Mouse (Mus musculus) CH12.LX (cell line): ENCODE measurements at regions not wholly inside any gene's neighbourhood (a gene's known extent, or its start where the extent isn't known, plus 50 kb on each side); places are given as distances from the start of the nearest gene placed in this dataset.

Source experiments
- DNase-seq: peaks from one replicate; pipeline ENCODE4 v3.0.0-alpha.2; 2013; ENCODE audit errors: extremely low read depth
- H3K27ac ChIP-seq: 2 replicates; pipeline ENCODE4 v1.5.1; 2012; ENCODE audit warnings: low read depth, mild to moderate bottlenecking, control low read depth, moderate library complexity; ENCODE audit not compliant: insufficient read depth
- H3K27me3 ChIP-seq: replicated peaks from 2 replicates; pipeline ENCODE3; 2012; ENCODE audit warnings: inconsistent platforms
- H3K36me3 ChIP-seq, 2 experiments: replicated peaks in 1 of 2; 2 replicates each; pipeline versions ENCODE3 to v1.6.1; 2012; ENCODE audit warnings: inconsistent platforms in 1 of 2, low read length in 1 of 2, mild to moderate bottlenecking in 1 of 2, mixed read lengths in 1 of 2, moderate library complexity in 1 of 2; ENCODE audit not compliant: control insufficient read depth in 1 of 2, insufficient read depth in 1 of 2
- H3K4me1 ChIP-seq, 2 experiments: 2 replicates each; pipeline ENCODE4 v1.6.1; 2012; ENCODE audit warnings: inconsistent platforms in 1 of 2, moderate library complexity in 1 of 2; ENCODE audit not compliant: insufficient read depth in 2 of 2, control insufficient read depth in 1 of 2
- H3K4me2 ChIP-seq: 2 replicates; pipeline ENCODE4 v1.6.1; 2012; ENCODE audit warnings: low read depth, mild to moderate bottlenecking, control low read depth; ENCODE audit not compliant: poor library complexity, insufficient read depth, severe bottlenecking
- H3K4me3 ChIP-seq, 3 experiments: fragments of 150-350 bp in 1 of 3; sonication (generic) in 1 of 3; replicated peaks in 1 of 3; 2 replicates each; pipeline versions ENCODE3 to v1.5.1; 2011 to 2012; ENCODE audit warnings: low read depth in 2 of 3, low read length in 2 of 3, mild to moderate bottlenecking in 2 of 3, moderate library complexity in 2 of 3, control low read depth in 1 of 3, improper control_type of control experiment in 1 of 3, inconsistent platforms in 1 of 3, mixed read lengths in 1 of 3; ENCODE audit not compliant: poor library complexity in 1 of 3
- H3K79me2 ChIP-seq: replicated peaks from 2 replicates; pipeline ENCODE4 v1.6.1; 2012; ENCODE audit warnings: mild to moderate bottlenecking, moderate library complexity; ENCODE audit not compliant: control insufficient read depth, poor library complexity, insufficient read depth, severe bottlenecking; ENCODE audit errors: extremely low read depth
- H3K9ac ChIP-seq: 2 replicates; pipeline ENCODE4 v1.6.1; 2012; ENCODE audit warnings: low read depth, mild to moderate bottlenecking, control low read depth, moderate library complexity; ENCODE audit not compliant: insufficient read depth
- H3K9me3 ChIP-seq: replicated peaks from 2 replicates; pipeline ENCODE3; 2012; ENCODE audit warnings: low read length, inconsistent platforms, mixed read lengths
- BHLHE40 ChIP-seq: IDR thresholded peaks from 2 replicates; pipeline ENCODE4 v1.6.1; 2011; ENCODE audit warnings: mild to moderate bottlenecking, low read depth, low read length, improper control_type of control experiment
- CHD1 ChIP-seq: IDR thresholded peaks from 2 replicates; pipeline ENCODE4 v1.6.1; 2012; ENCODE audit warnings: low read depth, low read length, improper control_type of control experiment, inconsistent platforms
- ELF1 ChIP-seq: IDR thresholded peaks from 2 replicates; pipeline ENCODE4 v1.6.1; 2014; ENCODE audit warnings: low read depth, mild to moderate bottlenecking, inconsistent platforms, low read length, improper control_type of control experiment
- EP300 ChIP-seq: IDR thresholded peaks from 2 replicates; pipeline ENCODE4 v1.6.1; 2011; ENCODE audit warnings: low read length, improper control_type of control experiment
- GABPA ChIP-seq: IDR thresholded peaks from 2 replicates; pipeline ENCODE4 v1.6.1; 2012; ENCODE audit warnings: low read depth, low read length, improper control_type of control experiment, inconsistent platforms; ENCODE audit not compliant: insufficient replicate concordance
- HCFC1 ChIP-seq: IDR thresholded peaks from 2 replicates; pipeline ENCODE4 v1.6.1; 2012; ENCODE audit warnings: low read depth, mild to moderate bottlenecking, inconsistent platforms, low read length, improper control_type of control experiment
- JUN ChIP-seq: IDR thresholded peaks from 2 replicates; pipeline ENCODE4 v1.6.1; 2011; ENCODE audit warnings: low read depth, mild to moderate bottlenecking, low read length, improper control_type of control experiment, moderate library complexity; ENCODE audit not compliant: insufficient read depth
- JUND ChIP-seq: conservative IDR thresholded peaks from 2 replicates; pipeline ENCODE4 v1.6.1; 2011; ENCODE audit warnings: low read depth, low read length, improper control_type of control experiment
- KAT2A ChIP-seq: IDR thresholded peaks from 2 replicates; pipeline ENCODE4 v1.6.1; 2012; ENCODE audit warnings: low read length, improper control_type of control experiment, inconsistent platforms; ENCODE audit not compliant: insufficient replicate concordance
- MAX ChIP-seq: IDR thresholded peaks from 2 replicates; pipeline ENCODE4 v1.6.1; 2011; ENCODE audit warnings: low read length, improper control_type of control experiment
- MAZ ChIP-seq: IDR thresholded peaks from 2 replicates; pipeline ENCODE4 v1.6.1; 2012; ENCODE audit warnings: low read depth, mild to moderate bottlenecking, inconsistent platforms, low read length, improper control_type of control experiment, moderate library complexity
- MEF2A ChIP-seq: IDR thresholded peaks from 2 replicates; pipeline ENCODE4 v1.6.1; 2014; ENCODE audit warnings: low read depth, mild to moderate bottlenecking, inconsistent platforms, low read length, improper control_type of control experiment, borderline replicate concordance
- MYC ChIP-seq: IDR thresholded peaks from 2 replicates; pipeline ENCODE4 v1.6.1; 2011; ENCODE audit warnings: low read depth, mild to moderate bottlenecking, improper control_type of control experiment, low read length
- NRF1 ChIP-seq: IDR thresholded peaks from 2 replicates; pipeline ENCODE4 v1.6.1; 2014; ENCODE audit warnings: low read depth, mild to moderate bottlenecking, inconsistent platforms, low read length, improper control_type of control experiment, moderate library complexity
- PAX5 ChIP-seq: IDR thresholded peaks from 2 replicates; pipeline ENCODE4 v1.6.1; 2012; ENCODE audit warnings: low read length, inconsistent platforms, mixed read lengths
- POLR2A ChIP-seq: IDR thresholded peaks from 2 replicates; pipeline ENCODE4 v1.6.1; 2011; ENCODE audit warnings: low read depth, mild to moderate bottlenecking, improper control_type of control experiment, low read length
- RAD21 ChIP-seq: IDR thresholded peaks from 2 replicates; pipeline ENCODE4 v1.6.1; 2011; ENCODE audit warnings: low read depth, mild to moderate bottlenecking, low read length, improper control_type of control experiment, moderate library complexity
- RCOR1 ChIP-seq: conservative IDR thresholded peaks from 2 replicates; pipeline ENCODE4 v1.6.1; 2012; ENCODE audit warnings: low read depth, mild to moderate bottlenecking, inconsistent platforms, low read length, improper control_type of control experiment
- SIN3A ChIP-seq: IDR thresholded peaks from 2 replicates; pipeline ENCODE4 v1.6.1; 2012; ENCODE audit warnings: low read length, improper control_type of control experiment, inconsistent platforms
- SMC3 ChIP-seq: IDR thresholded peaks from 2 replicates; pipeline ENCODE4 v1.6.1; 2011; ENCODE audit warnings: low read depth, low read length, improper control_type of control experiment
- ZC3H11A ChIP-seq: IDR thresholded peaks from 2 replicates; pipeline ENCODE4 v1.6.1; 2012; ENCODE audit warnings: low read depth, mild to moderate bottlenecking, inconsistent platforms, low read length, improper control_type of control experiment
- ZMIZ1 ChIP-seq: IDR thresholded peaks from 2 replicates; pipeline ENCODE4 v1.6.1; 2012; ENCODE audit warnings: low read depth, mild to moderate bottlenecking, inconsistent platforms, low read length, improper control_type of control experiment
- ZNF384 ChIP-seq: IDR thresholded peaks from 2 replicates; pipeline ENCODE4 v1.6.1; 2012; ENCODE audit warnings: low read depth, low read length, improper control_type of control experiment, inconsistent platforms
- dilution Hi-C: fragments of 300-500 bp; cut with MboI; formaldehyde crosslinking; loops from 2 replicates; pipeline ENCODE4 v1.14.3; 2020; ENCODE audit warnings: low sequenced_read_pairs; ENCODE audit not compliant: extremely low pct_unique_long_range_greater_than_20kb, extremely low pct_ligation_motif_present
- in situ Hi-C: fragments of 300-500 bp; cut with MboI; formaldehyde crosslinking; loops from 3 replicates; pipeline ENCODE4 v1.14.3; 2019; ENCODE audit warnings: low sequenced_read_pairs, low pct_ligation_motif_present, low pct_unique_long_range_greater_than_20kb, mixed read lengths

DNA sequence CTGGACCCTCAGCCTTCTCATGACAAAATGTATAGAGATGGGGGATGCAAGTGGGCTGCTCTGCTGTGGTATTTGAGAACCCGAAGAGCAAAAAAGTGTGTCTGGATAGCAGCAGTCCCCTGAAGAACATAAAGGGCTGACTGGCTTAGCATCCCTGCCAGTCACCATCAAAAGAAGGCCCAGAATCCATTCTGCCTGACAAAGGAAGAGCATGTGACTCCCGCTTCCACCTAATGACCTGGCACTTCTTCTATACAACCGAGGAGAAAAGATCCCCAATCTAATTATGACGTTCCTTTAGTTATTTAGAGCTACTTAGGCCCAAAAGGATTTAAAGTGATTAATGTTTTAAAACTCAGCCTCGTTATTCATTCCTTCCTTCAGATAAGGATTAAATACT lies 559.0 kb downstream of the Pdcd6ip start:
- H3K4me3 ChIP-seq = no peak overlapping the region
- DNase-seq = no peak
- H3K4me1 ChIP-seq = no peaks in the 10 kb centered on the region
- no peaks in the 10 kb centered on the region for H3K36me3 ChIP-seq
- H3K79me2 ChIP-seq = no peaks in the 10 kb centered on the region
- no peak for TF ChIP-seq RCOR1
- TF ChIP-seq MEF2A = no peak
- no peak for TF ChIP-seq ELF1
- TF ChIP-seq JUN = no peak
- no peak for TF ChIP-seq GABPA
- no peak for TF ChIP-seq SMC3
- TF ChIP-seq ZC3H11A = no peak
- TF ChIP-seq MAZ = no peak
- no peak for TF ChIP-seq SIN3A
- no peak for TF ChIP-seq ZMIZ1
- TF ChIP-seq NRF1 = no peak
- no peak for TF ChIP-seq RAD21
- no peak for TF ChIP-seq POLR2A
- no peak for TF ChIP-seq KAT2A
- no peak overlapping the region for H3K9ac ChIP-seq
- dilution Hi-C loops = no loop called here
- peaks cover 78% of the 10 kb centered on the region for H3K9me3 ChIP-seq
- H3K27me3 ChIP-seq = no peaks in the 10 kb centered on the region
- in situ Hi-C loops = no loop called here
- H3K27ac ChIP-seq = no peak overlapping the region
- H3K4me2 ChIP-seq = no peak overlapping the region

DNA sequence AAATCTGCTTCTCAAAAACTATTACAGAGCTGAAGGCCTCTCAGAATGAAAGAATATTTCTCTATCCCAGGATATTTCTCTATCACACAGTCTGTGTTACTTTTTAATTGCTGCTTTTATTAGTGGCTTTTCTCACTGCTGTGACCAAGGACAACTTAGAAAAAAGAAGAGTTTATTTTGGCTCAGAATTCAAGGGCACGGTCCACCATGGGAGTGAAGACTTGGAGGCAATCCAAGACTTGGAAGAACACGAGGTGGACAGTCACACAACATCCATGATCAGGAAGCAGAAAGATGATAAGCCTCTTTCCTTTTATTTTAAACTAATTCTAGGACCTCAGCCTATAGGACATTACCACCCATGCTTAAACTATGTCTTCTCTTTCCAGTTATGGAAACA lies 561.5 kb downstream of the Pdcd6ip start:
- in situ Hi-C loops = no loop called here

DNA sequence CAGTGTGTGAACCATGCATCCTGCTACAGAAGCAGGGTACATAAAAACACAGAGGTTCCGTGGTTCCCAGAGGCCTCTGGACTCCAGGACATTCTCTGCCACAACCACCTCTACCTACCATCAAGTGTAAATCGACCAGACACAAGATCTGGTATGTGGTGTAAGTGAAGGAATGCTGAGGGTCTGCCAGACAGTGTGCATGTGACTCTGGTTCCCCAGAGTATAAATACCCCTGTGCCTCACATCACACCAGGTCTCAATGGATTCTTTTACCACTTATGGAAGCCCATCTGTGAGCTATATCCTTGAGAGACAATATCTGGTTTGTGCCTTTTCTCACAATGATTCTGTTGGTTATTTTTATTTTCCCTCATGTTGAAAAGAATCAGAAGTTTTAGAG lies 563.0 kb downstream of the Pdcd6ip start:
- Histone ChIP-seq H3K9me3 (peaks cover 68% of the 10 kb centered on the region), H3K9ac (no peak overlapping the region), H3K79me2 (no peaks in the 10 kb centered on the region), H3K4me3 (no peak overlapping the region), H3K27me3 (no peaks in the 10 kb centered on the region), H3K36me3 (no peaks in the 10 kb centered on the region), H3K27ac (no peak overlapping the region), H3K4me1 (no peaks in the 10 kb centered on the region)
- dilution Hi-C loops = no loop called here
- DNase-seq = no peak
- TF ChIP-seq PAX5 (no peak), SIN3A (no peak), EP300 (no peak), MAX (no peak), CHD1 (no peak), JUND (no peak), ZNF384 (no peak), SMC3 (no peak), MAZ (no peak), HCFC1 (no peak), ELF1 (no peak)
- TF ChIP-seq, all 38 proteins: peak for 0
- no peak overlapping the region for H3K4me2 ChIP-seq
- in situ Hi-C loops = no loop called here

More for the DNA sequence above, 561.5 kb downstream of the Pdcd6ip start:
- no peaks in the 10 kb centered on the region for H3K36me3 ChIP-seq
- no peak overlapping the region for H3K27ac ChIP-seq
- H3K4me3 ChIP-seq = no peak overlapping the region
- H3K27me3 ChIP-seq = no peaks in the 10 kb centered on the region
- no peaks in the 10 kb centered on the region for H3K79me2 ChIP-seq
- dilution Hi-C loops = no loop called here
- H3K4me1 ChIP-seq = no peaks in the 10 kb centered on the region
- peaks cover 72% of the 10 kb centered on the region for H3K9me3 ChIP-seq
- no peak overlapping the region for H3K9ac ChIP-seq
- no peak overlapping the region for H3K4me2 ChIP-seq
- TF ChIP-seq MEF2A (no peak), BHLHE40 (no peak), MYC (no peak), ELF1 (no peak)
- no peak for DNase-seq
